Mouse (Mus musculus): ENCODE measurements around the gene Rpl11.

GRCm38 (mm10) chr4:136035078-136035477 is 18.1 kb downstream of the Rpl11 start:
- TF ChIP-seq POLR2A (IDR thresholded peaks at IDR 0.05; ENCODE audit: insufficient read depth, low read depth, low read length) (no peak), CTCF (IDR thresholded peaks at IDR 0.05) (no peak)

Measured in heart, adult 2 months (tissue).